Mouse (Mus musculus) C2C12 (cell line): ENCODE data around the gene Optn.

Experiments used
- CEBPB ChIP-seq: IDR thresholded peaks from one replicate; pipeline ENCODE4 v1.6.1; 2011; ENCODE audit warnings: low read depth, mild to moderate bottlenecking, control low read depth, moderate library complexity
- CTCF ChIP-seq: IDR thresholded peaks from one replicate; pipeline ENCODE4 v1.5.1; 2011; ENCODE audit not compliant: control insufficient read depth, insufficient read depth, insufficient read length
- MAX ChIP-seq: IDR thresholded peaks from one replicate; pipeline ENCODE4 v1.6.1; 2011; ENCODE audit warnings: mild to moderate bottlenecking, control low read depth
- MYOD1 ChIP-seq: IDR thresholded peaks from one replicate; pipeline ENCODE4 v1.6.1; 2011; ENCODE audit warnings: low read depth; ENCODE audit not compliant: control insufficient read depth, insufficient read length
- MYOG ChIP-seq: IDR thresholded peaks from one replicate; pipeline ENCODE4 v1.6.1; 2011; ENCODE audit not compliant: control insufficient read depth, insufficient read length; ENCODE audit errors: extremely low read depth
- USF1 ChIP-seq: IDR thresholded peaks from one replicate; pipeline ENCODE4 v1.6.1; 2011; ENCODE audit warnings: low read depth, mild to moderate bottlenecking, control low read depth, moderate library complexity

GRCm38 (mm10) chr2:5034801-5035200 lies 29.1 kb downstream of the Optn start:
- no peak for TF ChIP-seq MYOG
- TF ChIP-seq CTCF = no peak
- no peak for TF ChIP-seq USF1
- TF ChIP-seq MYOD1 = no peak
- no peak for TF ChIP-seq MAX
- no peak for TF ChIP-seq CEBPB
